Mouse (Mus musculus): ENCODE results near the gene Plxnb2.

GRCm38 (mm10) chr15:89126622-89127021 lies 54.0 kb downstream of the Plxnb2 start:
- TF ChIP-seq CTCF (IDR thresholded peaks at IDR 0.05; ENCODE audit: control insufficient read depth, insufficient read depth, insufficient replicate concordance, low read depth, low read length) (no peak), POLR2A (IDR thresholded peaks at IDR 0.05; ENCODE audit: control insufficient read depth, low read depth, low read length) (no peak)

All from testis, adult 2 months (tissue).